Mouse (Mus musculus) liver, postnatal 0 days (tissue): ENCODE data around the gene Zfp36l1. TPM values are rescaled to one million over a fixed set of nuclear protein-coding genes. Genes with fewer than 3 reads are reported as not detected.
A peak's percentile ranks its signal among the peaks of the same experiment; 100 is the strongest.

Experiments used
- ATAC-seq: fragments of 200-750 bp; cut with Nextera tagmentation; 2 replicates; pipeline ENCODE4 v1.8.0; 2017; ENCODE audit warnings: mild to moderate bottlenecking, moderate library complexity
- DNase-seq: peaks from one replicate; pipeline ENCODE4 v3.0.0-alpha.2; 2016
- H3K27ac ChIP-seq: fragments of 300-500 bp; sonication (generic); 2 replicates; pipeline ENCODE4 v1.5.1; 2014; ENCODE audit warnings: antibody characterized with exemption, moderate library complexity, mild to moderate bottlenecking, low read depth
- H3K27me3 ChIP-seq: fragments of 300-500 bp; sonication (generic); 2 replicates; pipeline ENCODE4 v1.6.1; 2014; ENCODE audit warnings: low read length, control low read depth, mixed read lengths; ENCODE audit not compliant: insufficient read depth
- H3K36me3 ChIP-seq: fragments of 300-500 bp; sonication (generic); replicated peaks from 2 replicates; pipeline ENCODE4 v1.6.1; 2014; ENCODE audit warnings: mild to moderate bottlenecking, control low read depth, low read length, moderate library complexity, mixed read lengths; ENCODE audit not compliant: insufficient read depth
- H3K4me1 ChIP-seq: fragments of 300-500 bp; sonication (generic); 2 replicates; pipeline ENCODE4 v1.6.1; 2014; ENCODE audit warnings: antibody characterized with exemption, mild to moderate bottlenecking, control low read depth; ENCODE audit not compliant: insufficient read depth
- H3K4me2 ChIP-seq: fragments of 300-500 bp; sonication (generic); 2 replicates; pipeline ENCODE4 v1.6.1; 2014; ENCODE audit warnings: low read depth, mild to moderate bottlenecking, low read length, moderate library complexity, mixed read lengths
- H3K4me3 ChIP-seq: fragments of 300-500 bp; sonication (generic); 2 replicates; pipeline ENCODE4 v1.5.1; 2014; ENCODE audit warnings: low read depth, low read length
- H3K9ac ChIP-seq: fragments of 300-500 bp; sonication (generic); replicated peaks from 2 replicates; pipeline ENCODE4 v1.6.1; 2014; ENCODE audit warnings: mild to moderate bottlenecking, moderate library complexity
- H3K9me3 ChIP-seq: fragments of 300-500 bp; sonication (generic); 2 replicates; pipeline ENCODE4 v1.6.1; 2016; ENCODE audit warnings: mild to moderate bottlenecking, control low read depth, low read length, mixed read lengths
- CTCF ChIP-seq: sonication (generic); IDR thresholded peaks from 2 replicates; pipeline ENCODE4 v1.5.1; 2016; ENCODE audit warnings: antibody characterized with exemption, low read depth
- EP300 ChIP-seq: IDR thresholded peaks from 2 replicates; pipeline ENCODE4 v1.6.1; 2016; ENCODE audit warnings: antibody characterized with exemption, low read depth, mild to moderate bottlenecking
- WGBS: fragments of 180-500 bp; shearing (Covaris S2); extraction: QIAGEN DNeasy Blood & Tissue Kit; methylation state at CpG from one replicate; pipeline ENCODE4 v1.1.7; 2014; ENCODE audit not compliant: insufficient replicate concordance; 5-methylcytosine and 5-hydroxymethylcytosine counted together
- polyA plus RNA-seq: library from polyadenylated mRNA; unstranded; fragments of >200 nt; fragmentation: Nextera tagmentation; extraction: Ambion mirVana; gene quantifications from 2 replicates; pipeline ENCODE4 v1.2.1, GENCODE M21; 2015

The Zfp36l1 gene
- polyA plus RNA-seq, 1 experiment from 2014 or later, result 42.0 TPM

- 83% methylated on average over 1 of the region's 1 CpGs for WGBS
- DNase-seq (no peak), ATAC-seq (no peak)
- no peak overlapping the region for H3K4me3 ChIP-seq
- H3K27ac ChIP-seq, result no peak overlapping the region
- no peak for TF ChIP-seq EP300
- H3K4me1 ChIP-seq, result peaks cover 7% of the 10 kb centered on the region
- no peak overlapping the region for H3K4me2 ChIP-seq
- no peaks in the 10 kb centered on the region for H3K36me3 ChIP-seq
- no peaks in the 10 kb centered on the region for H3K9me3 ChIP-seq
- no peaks in the 10 kb centered on the region for H3K27me3 ChIP-seq
- no peak overlapping the region for H3K9ac ChIP-seq
These were observed 14.0 kb downstream of the Zfp36l1 start for GRCm38 (mm10) chr12:80098825-80099224.

GRCm38 (mm10) chr12:80096734-80097133, 16.1 kb downstream of the Zfp36l1 start:
- H3K27ac ChIP-seq, result no peak overlapping the region
- no peak overlapping the region for H3K4me3 ChIP-seq
- no peak for TF ChIP-seq EP300
- TF ChIP-seq CTCF, result no peak
- no peak overlapping the region for H3K4me2 ChIP-seq
- H3K27me3 ChIP-seq, result no peaks in the 10 kb centered on the region
- 70% methylated on average over 6 of the region's 6 CpGs for WGBS
- DNase-seq (no peak), ATAC-seq (no peak)
- no peaks in the 10 kb centered on the region for H3K36me3 ChIP-seq
- H3K9ac ChIP-seq, result no peak overlapping the region
- H3K9me3 ChIP-seq, result no peaks in the 10 kb centered on the region
- peaks cover 5% of the 10 kb centered on the region; the same call in 1 of the 2 replicates for H3K4me1 ChIP-seq

GRCm38 (mm10) chr12:80092787-80093186, 20.0 kb downstream of the Zfp36l1 start:
- H3K9me3 ChIP-seq, result no peaks in the 10 kb centered on the region
- no peak overlapping the region for H3K4me2 ChIP-seq
- H3K9ac ChIP-seq, result no peak overlapping the region
- peaks cover 26% of the 10 kb centered on the region for H3K4me1 ChIP-seq
- ATAC-seq (no peak), DNase-seq (no peak)
- no peak overlapping the region for H3K4me3 ChIP-seq
- H3K27me3 ChIP-seq, result no peaks in the 10 kb centered on the region
- no peaks in the 10 kb centered on the region for H3K36me3 ChIP-seq
- TF ChIP-seq EP300 (no peak), CTCF (no peak)
- no peak overlapping the region for H3K27ac ChIP-seq

GRCm38 (mm10) chr12:80091080-80091479, 21.7 kb downstream of the Zfp36l1 start:
- WGBS, result 36% methylated on average over 8 of the region's 8 CpGs
- no peak for DNase-seq
- H3K4me2 ChIP-seq, result no peak overlapping the region
- peaks cover 27% of the 10 kb centered on the region for H3K4me1 ChIP-seq
- ATAC-seq, result no peak
- no peak overlapping the region for H3K4me3 ChIP-seq
- no peak overlapping the region for H3K27ac ChIP-seq
- H3K9me3 ChIP-seq, result no peaks in the 10 kb centered on the region
- no peaks in the 10 kb centered on the region for H3K27me3 ChIP-seq
- no peak overlapping the region for H3K9ac ChIP-seq
- H3K36me3 ChIP-seq, result no peaks in the 10 kb centered on the region
- TF ChIP-seq CTCF, result no peak
- 0 out of 2 replicates have a peak, but pooled peaks have one; percentile 10 for TF ChIP-seq EP300

- no peak overlapping the region for H3K27ac ChIP-seq
- no peak for TF ChIP-seq CTCF
- no peak for TF ChIP-seq EP300
- no peaks in the 10 kb centered on the region for H3K9me3 ChIP-seq
- DNase-seq, result no peak
- H3K36me3 ChIP-seq, result no peaks in the 10 kb centered on the region
- H3K27me3 ChIP-seq, result no peaks in the 10 kb centered on the region
- peaks cover 27% of the 10 kb centered on the region for H3K4me1 ChIP-seq
- no peak overlapping the region for H3K4me2 ChIP-seq
- no peak overlapping the region for H3K4me3 ChIP-seq
- no peak for ATAC-seq
- H3K9ac ChIP-seq, result no peak overlapping the region
- WGBS, result 57% methylated on average over 5 of the region's 5 CpGs
These were observed 22.3 kb downstream of the Zfp36l1 start for GRCm38 (mm10) chr12:80090529-80090928.

GRCm38 (mm10) chr12:80088143-80088542, 24.7 kb downstream of the Zfp36l1 start:
- WGBS, result 52% methylated on average over 4 of the region's 4 CpGs
- ATAC-seq (peak; percentile 46), DNase-seq (no peak)
- Histone ChIP-seq H3K4me1 (peaks cover 44% of the 10 kb centered on the region), H3K36me3 (no peaks in the 10 kb centered on the region), H3K27ac (peak overlapping the region; percentile 66; the same call in 1 of the 2 replicates), H3K4me3 (no peak overlapping the region), H3K4me2 (no peak overlapping the region), H3K27me3 (no peaks in the 10 kb centered on the region), H3K9ac (0 out of 2 replicates have a peak overlapping the region, but pooled peaks have one; percentile 6), H3K9me3 (no peaks in the 10 kb centered on the region)
- TF ChIP-seq CTCF (no peak), EP300 (peak; percentile 84)
